Mouse (Mus musculus) cerebellum, adult 2 months (tissue): ENCODE data around the gene Robo3.

Source experiments
- CTCF ChIP-seq: fragments of 200-500 bp; IDR thresholded peaks from 2 replicates; pipeline ENCODE4 v1.5.1; 2011; ENCODE audit warnings: low read depth, mild to moderate bottlenecking, control low read depth, low read length, moderate library complexity, borderline replicate concordance; ENCODE audit not compliant: insufficient read depth
- POLR2A ChIP-seq: fragments of 200-500 bp; IDR thresholded peaks from 2 replicates; pipeline ENCODE4 v1.6.1; 2011; ENCODE audit warnings: low read length, control low read depth, borderline replicate concordance; ENCODE audit not compliant: insufficient read depth

DNA sequence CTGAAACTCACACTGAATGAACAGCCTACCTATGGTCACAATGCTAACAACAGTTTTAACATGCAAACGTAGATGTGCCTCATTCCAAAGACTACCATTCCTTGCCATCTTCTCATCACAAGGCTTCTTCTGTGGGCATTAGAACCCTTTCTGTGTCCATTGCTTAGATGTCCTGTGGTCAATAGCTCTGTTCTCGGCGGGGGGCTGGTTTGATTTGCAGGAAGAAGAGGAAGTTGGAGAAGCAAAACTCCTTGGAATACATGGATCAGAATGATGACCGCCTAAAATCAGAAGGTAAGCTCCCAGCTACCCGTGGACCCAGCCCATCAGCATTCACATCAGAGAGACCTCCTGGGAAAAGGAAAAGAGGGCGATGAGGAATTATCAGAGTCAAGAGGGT is 49.9 kb downstream of the Robo3 start:
- TF ChIP-seq CTCF (no peak), POLR2A (no peak)
